Mouse (Mus musculus): ENCODE results near the gene Ascl4. TPM values are rescaled to one million over a fixed set of nuclear protein-coding genes. Genes with fewer than 3 reads are reported as not detected.

The Ascl4 gene
- polyA plus RNA-seq, 1 experiment from 2014 or later: 0.21 TPM

- Histone ChIP-seq H3K4me1 (ENCODE audit: control insufficient read depth, insufficient read depth, low read depth, low read length) (no peaks in the 10 kb centered on the region), H3K9me3 (ENCODE audit: control insufficient read depth, low read length) (no peaks in the 10 kb centered on the region), H3K4me3 (ENCODE audit: low read length) (no peak overlapping the region), H3K27ac (ENCODE audit: low read depth, low read length) (no peak overlapping the region), H3K9ac (ENCODE audit: low read depth, low read length) (no peak overlapping the region), H3K27me3 (replicated peaks; ENCODE audit: control insufficient read depth, insufficient read depth, low read length) (no peaks in the 10 kb centered on the region), H3K36me3 (ENCODE audit: control insufficient read depth, insufficient read depth, low read length) (no peaks in the 10 kb centered on the region), H3K4me2 (ENCODE audit: low read length) (no peak overlapping the region)
- peak; percentile 74 for ATAC-seq
- 10% methylated on average over 7 of the region's 7 CpGs for WGBS
Measured at GRCm38 (mm10) chr10:85968157-85968634, 40.7 kb downstream of the Ascl4 start.

- ATAC-seq: no peak
- 43% methylated on average over 2 of the region's 2 CpGs for WGBS
- H3K27ac ChIP-seq (ENCODE audit: low read depth, low read length): no peak overlapping the region
Measured at GRCm38 (mm10) chr10:85968731-85969130, 41.2 kb downstream of the Ascl4 start.

GRCm38 (mm10) chr10:85969894-85970620, 42.6 kb downstream of the Ascl4 start:
- Histone ChIP-seq H3K27ac (ENCODE audit: low read depth, low read length) (no peak overlapping the region), H3K4me2 (ENCODE audit: low read length) (no peak overlapping the region), H3K4me3 (ENCODE audit: low read length) (no peak overlapping the region), H3K36me3 (ENCODE audit: control insufficient read depth, insufficient read depth, low read length) (no peaks in the 10 kb centered on the region), H3K27me3 (replicated peaks; ENCODE audit: control insufficient read depth, insufficient read depth, low read length) (no peaks in the 10 kb centered on the region), H3K9ac (ENCODE audit: low read depth, low read length) (no peak overlapping the region), H3K9me3 (ENCODE audit: control insufficient read depth, low read length) (no peaks in the 10 kb centered on the region), H3K4me1 (ENCODE audit: control insufficient read depth, insufficient read depth, low read depth, low read length) (no peaks in the 10 kb centered on the region)
- 59% methylated on average over 8 of the region's 8 CpGs for WGBS
- no peak for ATAC-seq

More at GRCm38 (mm10) chr10:85968731-85969130, 41.2 kb downstream of the Ascl4 start:
- no peaks in the 10 kb centered on the region for H3K4me1 ChIP-seq (ENCODE audit: control insufficient read depth, insufficient read depth, low read depth, low read length)
- H3K4me3 ChIP-seq (ENCODE audit: low read length): no peak overlapping the region
- H3K9me3 ChIP-seq (ENCODE audit: control insufficient read depth, low read length): no peaks in the 10 kb centered on the region
- H3K27me3 ChIP-seq (replicated peaks; ENCODE audit: control insufficient read depth, insufficient read depth, low read length): no peaks in the 10 kb centered on the region
- H3K36me3 ChIP-seq (ENCODE audit: control insufficient read depth, insufficient read depth, low read length): no peaks in the 10 kb centered on the region
- H3K4me2 ChIP-seq (ENCODE audit: low read length): no peak overlapping the region
- H3K9ac ChIP-seq (ENCODE audit: low read depth, low read length): no peak overlapping the region

GRCm38 (mm10) chr10:85971826-85972225, 44.3 kb downstream of the Ascl4 start:
- Histone ChIP-seq H3K27ac (ENCODE audit: low read depth, low read length) (no peak overlapping the region), H3K36me3 (ENCODE audit: control insufficient read depth, insufficient read depth, low read length) (no peaks in the 10 kb centered on the region), H3K9ac (ENCODE audit: low read depth, low read length) (no peak overlapping the region), H3K4me2 (ENCODE audit: low read length) (no peak overlapping the region), H3K4me1 (ENCODE audit: control insufficient read depth, insufficient read depth, low read depth, low read length) (no peaks in the 10 kb centered on the region), H3K27me3 (replicated peaks; ENCODE audit: control insufficient read depth, insufficient read depth, low read length) (no peaks in the 10 kb centered on the region), H3K4me3 (ENCODE audit: low read length) (no peak overlapping the region), H3K9me3 (ENCODE audit: control insufficient read depth, low read length) (no peaks in the 10 kb centered on the region)
- WGBS: 89% methylated on average over 9 of the region's 9 CpGs
- ATAC-seq: no peak

- H3K9me3 ChIP-seq (ENCODE audit: control insufficient read depth, low read length): no peaks in the 10 kb centered on the region
- no peaks in the 10 kb centered on the region for H3K36me3 ChIP-seq (ENCODE audit: control insufficient read depth, insufficient read depth, low read length)
- H3K4me1 ChIP-seq (ENCODE audit: control insufficient read depth, insufficient read depth, low read depth, low read length): no peaks in the 10 kb centered on the region
- H3K27me3 ChIP-seq (replicated peaks; ENCODE audit: control insufficient read depth, insufficient read depth, low read length): no peaks in the 10 kb centered on the region
- no peak overlapping the region for H3K9ac ChIP-seq (ENCODE audit: low read depth, low read length)
- no peak overlapping the region for H3K4me3 ChIP-seq (ENCODE audit: low read length)
- peak; percentile 81 for ATAC-seq
- H3K27ac ChIP-seq (ENCODE audit: low read depth, low read length): 0 out of 2 replicates have a peak overlapping the region, but pooled peaks have one; percentile 4
- H3K4me2 ChIP-seq (ENCODE audit: low read length): no peak overlapping the region
- 82% methylated on average over 4 of the region's 4 CpGs for WGBS
Measured at GRCm38 (mm10) chr10:85972915-85973314, 45.4 kb downstream of the Ascl4 start.

- H3K27me3 ChIP-seq (replicated peaks; ENCODE audit: control insufficient read depth, insufficient read depth, low read length): no peaks in the 10 kb centered on the region
- no peak overlapping the region for H3K27ac ChIP-seq (ENCODE audit: low read depth, low read length)
- no peak for ATAC-seq
- H3K4me2 ChIP-seq (ENCODE audit: low read length): no peak overlapping the region
- no peaks in the 10 kb centered on the region for H3K4me1 ChIP-seq (ENCODE audit: control insufficient read depth, insufficient read depth, low read depth, low read length)
- WGBS: 84% methylated on average over 6 of the region's 6 CpGs
- H3K36me3 ChIP-seq (ENCODE audit: control insufficient read depth, insufficient read depth, low read length): no peaks in the 10 kb centered on the region
- H3K9me3 ChIP-seq (ENCODE audit: control insufficient read depth, low read length): no peaks in the 10 kb centered on the region
- no peak overlapping the region for H3K9ac ChIP-seq (ENCODE audit: low read depth, low read length)
- H3K4me3 ChIP-seq (ENCODE audit: low read length): no peak overlapping the region
Measured at GRCm38 (mm10) chr10:85989412-85990115, 62.1 kb downstream of the Ascl4 start.

GRCm38 (mm10) chr10:85992412-85992811, 64.9 kb downstream of the Ascl4 start:
- Histone ChIP-seq H3K4me2 (ENCODE audit: low read length) (no peak overlapping the region), H3K36me3 (ENCODE audit: control insufficient read depth, insufficient read depth, low read length) (no peaks in the 10 kb centered on the region), H3K4me3 (ENCODE audit: low read length) (no peak overlapping the region), H3K4me1 (ENCODE audit: control insufficient read depth, insufficient read depth, low read depth, low read length) (no peaks in the 10 kb centered on the region), H3K27me3 (replicated peaks; ENCODE audit: control insufficient read depth, insufficient read depth, low read length) (no peaks in the 10 kb centered on the region), H3K9ac (ENCODE audit: low read depth, low read length) (no peak overlapping the region), H3K27ac (ENCODE audit: low read depth, low read length) (no peak overlapping the region), H3K9me3 (ENCODE audit: control insufficient read depth, low read length) (no peaks in the 10 kb centered on the region)
- WGBS: 90% methylated on average over 4 of the region's 4 CpGs
- ATAC-seq: no peak

GRCm38 (mm10) chr10:85993836-85994235, 66.4 kb downstream of the Ascl4 start:
- 92% methylated on average over 9 of the region's 9 CpGs for WGBS
- no peak for ATAC-seq
- Histone ChIP-seq H3K9me3 (ENCODE audit: control insufficient read depth, low read length) (no peaks in the 10 kb centered on the region), H3K27me3 (replicated peaks; ENCODE audit: control insufficient read depth, insufficient read depth, low read length) (no peaks in the 10 kb centered on the region), H3K4me3 (ENCODE audit: low read length) (no peak overlapping the region), H3K9ac (ENCODE audit: low read depth, low read length) (no peak overlapping the region), H3K27ac (ENCODE audit: low read depth, low read length) (no peak overlapping the region), H3K4me1 (ENCODE audit: control insufficient read depth, insufficient read depth, low read depth, low read length) (no peaks in the 10 kb centered on the region), H3K4me2 (ENCODE audit: low read length) (no peak overlapping the region), H3K36me3 (ENCODE audit: control insufficient read depth, insufficient read depth, low read length) (no peaks in the 10 kb centered on the region)

- no peak for ATAC-seq
- Histone ChIP-seq H3K9me3 (ENCODE audit: control insufficient read depth, low read length) (no peaks in the 10 kb centered on the region), H3K4me2 (ENCODE audit: low read length) (no peak overlapping the region), H3K4me1 (ENCODE audit: control insufficient read depth, insufficient read depth, low read depth, low read length) (no peaks in the 10 kb centered on the region), H3K4me3 (ENCODE audit: low read length) (no peak overlapping the region), H3K9ac (ENCODE audit: low read depth, low read length) (no peak overlapping the region), H3K36me3 (ENCODE audit: control insufficient read depth, insufficient read depth, low read length) (no peaks in the 10 kb centered on the region), H3K27ac (ENCODE audit: low read depth, low read length) (no peak overlapping the region), H3K27me3 (replicated peaks; ENCODE audit: control insufficient read depth, insufficient read depth, low read length) (no peaks in the 10 kb centered on the region)
- 91% methylated on average over 5 of the region's 5 CpGs for WGBS
Measured at GRCm38 (mm10) chr10:85994543-85995104, 67.1 kb downstream of the Ascl4 start.

Measured in hindbrain, embryonic 16.5 days (tissue).